Mouse (Mus musculus) adipocyte (in vitro differentiated cells): ENCODE data around the gene Gcnt1.

ENCODE experiments used
- DNase-seq: peaks from one replicate; pipeline ENCODE4 v3.0.0-alpha.2; 2016; ENCODE audit warnings: low spot score

Gcnt1 gene

GRCm38 (mm10) chr19:17372701-17373100 lies at the start of gene Gcnt1:
Gcnt1 (minus strand) TSS chr19:17372844.
- DNase-seq = no peak

GRCm38 (mm10) chr19:17417855-17418254 lies 45.2 kb upstream of the Gcnt1 start:
- no peak for DNase-seq

- DNase-seq = no peak
Observed at GRCm38 (mm10) chr19:17412915-17413459, 40.3 kb upstream of the Gcnt1 start.

GRCm38 (mm10) chr19:17410465-17411065 lies 37.9 kb upstream of the Gcnt1 start:
- DNase-seq = no peak

- no peak for DNase-seq
Observed at GRCm38 (mm10) chr19:17409351-17409750, 36.7 kb upstream of the Gcnt1 start.

GRCm38 (mm10) chr19:17408591-17408990 lies 35.9 kb upstream of the Gcnt1 start:
- DNase-seq = no peak

GRCm38 (mm10) chr19:17406823-17407222 lies 34.2 kb upstream of the Gcnt1 start:
- DNase-seq = no peak

GRCm38 (mm10) chr19:17403175-17403574 lies 30.5 kb upstream of the Gcnt1 start:
- DNase-seq = no peak

- peak; percentile 63 for DNase-seq
Observed at GRCm38 (mm10) chr19:17400571-17400970, 27.9 kb upstream of the Gcnt1 start.

- DNase-seq = no peak
Observed at GRCm38 (mm10) chr19:17399965-17400364, 27.3 kb upstream of the Gcnt1 start.

- DNase-seq = no peak
Observed at GRCm38 (mm10) chr19:17397922-17398321, 25.3 kb upstream of the Gcnt1 start.

GRCm38 (mm10) chr19:17396802-17397201 lies 24.2 kb upstream of the Gcnt1 start:
- DNase-seq = no peak

- peak; percentile 93 for DNase-seq
Observed at GRCm38 (mm10) chr19:17393841-17394591, 21.4 kb upstream of the Gcnt1 start, which contains the start of gene Rfk. Rfk (plus strand) TSS chr19:17394043.

- DNase-seq = no peak
Observed at GRCm38 (mm10) chr19:17392866-17393265, 20.2 kb upstream of the Gcnt1 start.

- DNase-seq = peak; percentile 65
Observed at GRCm38 (mm10) chr19:17388404-17388803, 15.8 kb upstream of the Gcnt1 start.

- DNase-seq = no peak
Observed at GRCm38 (mm10) chr19:17386424-17386823, 13.8 kb upstream of the Gcnt1 start.

GRCm38 (mm10) chr19:17385426-17385825 lies 12.8 kb upstream of the Gcnt1 start:
- DNase-seq = no peak

GRCm38 (mm10) chr19:17385022-17385421 lies 12.4 kb upstream of the Gcnt1 start:
- no peak for DNase-seq

- no peak for DNase-seq
Observed at GRCm38 (mm10) chr19:17382807-17383397, 10.3 kb upstream of the Gcnt1 start.

- DNase-seq = no peak
Observed at GRCm38 (mm10) chr19:17380549-17380948, 7.9 kb upstream of the Gcnt1 start.

GRCm38 (mm10) chr19:17378845-17379244 lies 6.2 kb upstream of the Gcnt1 start:
- no peak for DNase-seq

GRCm38 (mm10) chr19:17369581-17369980 lies 3.1 kb downstream of the Gcnt1 start:
- DNase-seq = peak; percentile 67

GRCm38 (mm10) chr19:17368557-17368956 lies 4.1 kb downstream of the Gcnt1 start:
- DNase-seq = no peak
